Mouse (Mus musculus): ENCODE results near the gene Hist1h2bb.

DNA sequence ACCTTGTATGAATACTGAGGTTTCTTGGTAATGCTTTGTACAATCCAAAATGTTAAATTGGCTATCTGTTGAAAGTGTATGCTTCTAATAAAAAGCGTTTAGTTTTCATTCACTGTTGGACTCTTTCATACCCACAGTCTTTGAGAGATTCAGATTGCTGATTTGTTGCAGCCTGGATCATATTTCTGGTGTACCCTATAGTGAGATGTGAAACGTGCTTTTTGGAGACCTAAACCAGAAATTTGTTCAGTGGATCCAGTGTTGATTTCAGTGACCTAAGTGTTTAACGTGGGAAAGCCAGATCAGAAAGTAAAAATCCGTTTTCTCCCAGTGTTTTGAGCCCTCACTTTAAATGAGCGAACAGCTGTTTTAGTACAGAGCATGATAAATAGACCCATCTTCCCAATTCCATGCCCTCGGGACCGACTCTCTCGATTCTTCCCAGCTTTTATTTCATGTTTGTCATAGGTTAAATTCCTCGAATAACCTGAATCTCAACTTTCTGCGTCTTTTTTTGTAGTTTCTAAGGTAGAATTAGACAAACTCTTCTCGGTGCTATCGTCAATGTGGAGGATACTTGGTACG lies 6.2 kb upstream of the Hist1h2bb start:
- TF ChIP-seq CTCF (IDR thresholded peaks at IDR 0.05; ENCODE audit: low read depth, low read length), result no peak
- TF ChIP-seq GATA1 (IDR thresholded peaks at IDR 0.05; ENCODE audit: borderline replicate concordance, low read length), result no peak
- TF ChIP-seq POLR2AphosphoS5 (IDR thresholded peaks at IDR 0.05; ENCODE audit: insufficient replicate concordance, low read depth, low read length), result peak; percentile 19; the same call in 1 of the 2 replicates

Measured in G1E (cell line).